Mouse (Mus musculus) myocyte (in vitro differentiated cells): ENCODE measurements around the gene Ppfibp1.

ENCODE experiments used
- E2F4 ChIP-seq: IDR thresholded peaks from one replicate; pipeline ENCODE4 v1.6.1; 2011; ENCODE audit warnings: mild to moderate bottlenecking, control low read depth, moderate library complexity; ENCODE audit not compliant: insufficient read depth
- MAX ChIP-seq: IDR thresholded peaks from one replicate; pipeline ENCODE4 v1.6.1; 2011; ENCODE audit warnings: low read depth, mild to moderate bottlenecking, control low read depth
- MYOD1 ChIP-seq, 3 experiments: IDR thresholded peaks; one replicate each; pipeline ENCODE4 v1.6.1; 2011; ENCODE audit warnings: control low read depth in 2 of 3, low read depth in 2 of 3, mild to moderate bottlenecking in 2 of 3, moderate library complexity in 1 of 3; ENCODE audit not compliant: insufficient read length in 2 of 3, control insufficient read depth in 1 of 3
- MYOG ChIP-seq, 3 experiments: IDR thresholded peaks; one replicate each; pipeline ENCODE4 v1.6.1; 2011; ENCODE audit warnings: control low read depth in 2 of 3, low read depth in 2 of 3, mild to moderate bottlenecking in 2 of 3; ENCODE audit not compliant: insufficient read length in 2 of 3, control insufficient read depth in 1 of 3, insufficient read depth in 1 of 3
- POLR2A ChIP-seq: IDR thresholded peaks from one replicate; pipeline ENCODE4 v1.6.1; 2011; ENCODE audit warnings: low read depth, mild to moderate bottlenecking, control low read depth, moderate library complexity; ENCODE audit not compliant: insufficient read length
- POLR2AphosphoS2 ChIP-seq: IDR thresholded peaks from one replicate; pipeline ENCODE4 v1.6.1; 2011; ENCODE audit warnings: low read depth, control low read depth; ENCODE audit not compliant: insufficient read length
- TCF3 ChIP-seq: IDR thresholded peaks from one replicate; pipeline ENCODE4 v1.6.1; 2011; ENCODE audit warnings: low read depth, control low read depth; ENCODE audit not compliant: insufficient read length
- USF1 ChIP-seq: IDR thresholded peaks from one replicate; pipeline ENCODE4 v1.6.1; 2011; ENCODE audit warnings: low read depth, mild to moderate bottlenecking, control low read depth, moderate library complexity

DNA sequence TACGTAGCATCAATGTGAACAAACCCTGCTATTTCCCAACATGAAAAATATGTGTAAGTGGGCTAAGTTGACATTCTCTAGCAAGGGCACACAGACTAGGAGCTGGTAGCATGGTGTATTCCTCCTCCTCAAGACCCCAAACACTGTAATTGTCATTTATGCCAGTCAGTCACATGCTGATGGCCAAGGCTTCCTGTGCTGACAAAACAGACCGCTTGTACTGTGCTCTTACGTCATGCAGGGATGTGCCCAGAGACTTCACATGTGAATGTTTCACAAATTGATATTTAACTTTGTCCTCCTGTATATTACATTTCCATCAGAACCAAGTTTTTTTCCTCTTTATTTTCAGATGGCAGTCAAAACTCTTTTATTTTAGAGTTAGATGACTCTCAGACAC lies 29.1 kb downstream of the Ppfibp1 start:
- TF ChIP-seq POLR2AphosphoS2 = no peak
- no peak for TF ChIP-seq POLR2A
- no peak for TF ChIP-seq MYOD1 (IDR thresholded peaks at IDR 0.05; ENCODE audit: control insufficient read depth in 1 of 3, insufficient read length in 2 of 3, low read depth in 2 of 3)
- TF ChIP-seq TCF3 = no peak
- no peak for TF ChIP-seq E2F4
- TF ChIP-seq MYOG (IDR thresholded peaks at IDR 0.05; ENCODE audit: control insufficient read depth in 1 of 3, insufficient read depth in 1 of 3, insufficient read length in 2 of 3, low read depth in 2 of 3) = no peak
- TF ChIP-seq MAX = no peak
- no peak for TF ChIP-seq USF1
